Mouse (Mus musculus): ENCODE measurements at regions not wholly inside any gene's neighbourhood (a gene's known extent, or its start where the extent isn't known, plus 50 kb on each side); places are given as distances from the start of the nearest gene placed in this dataset.

GRCm38 (mm10) chr4:70952671-70953070 is 417.9 kb upstream of the Megf9 start:
- WGBS = 34% methylated on average over 2 of the region's 2 CpGs
- TF ChIP-seq CTCF (IDR thresholded peaks at IDR 0.05; ENCODE audit: borderline replicate concordance, insufficient read depth, low read depth, low read length) (no peak), POLR2A (IDR thresholded peaks at IDR 0.05; ENCODE audit: borderline replicate concordance, insufficient read depth, low read length) (no peak)
- no peak overlapping the region for H3K27ac ChIP-seq (ENCODE audit: insufficient read depth, low read length)

GRCm38 (mm10) chr4:70940146-70940545 is 405.4 kb upstream of the Megf9 start:
- DNase-seq = no peak
- no peaks in the 10 kb centered on the region for H3K4me1 ChIP-seq (ENCODE audit: control insufficient read depth, insufficient read depth, low read length)
- WGBS = 90% methylated on average over 2 of the region's 2 CpGs
- no peak overlapping the region for H3K27ac ChIP-seq (ENCODE audit: insufficient read depth, low read length)
- no peak overlapping the region for H3K4me3 ChIP-seq (replicated peaks; ENCODE audit: insufficient read depth, low read depth, low read length)
- no peaks in the 10 kb centered on the region for H3K27me3 ChIP-seq (ENCODE audit: control insufficient read depth, insufficient read depth, low read length)
- TF ChIP-seq POLR2A (IDR thresholded peaks at IDR 0.05; ENCODE audit: borderline replicate concordance, insufficient read depth, low read length) = no peak
- TF ChIP-seq CTCF (IDR thresholded peaks at IDR 0.05; ENCODE audit: borderline replicate concordance, insufficient read depth, low read depth, low read length) = no peak

More at GRCm38 (mm10) chr4:70952671-70953070, 417.9 kb upstream of the Megf9 start:
- Histone ChIP-seq H3K27me3 (ENCODE audit: control insufficient read depth, insufficient read depth, low read length) (no peaks in the 10 kb centered on the region), H3K4me1 (ENCODE audit: control insufficient read depth, insufficient read depth, low read length) (peaks cover 5% of the 10 kb centered on the region; the same call in 1 of the 2 replicates), H3K4me3 (replicated peaks; ENCODE audit: insufficient read depth, low read depth, low read length) (no peak overlapping the region)
- peak; percentile 35 to 73 for DNase-seq

- no peak overlapping the region for H3K27ac ChIP-seq (ENCODE audit: insufficient read depth, low read length)
- TF ChIP-seq CTCF (IDR thresholded peaks at IDR 0.05; ENCODE audit: borderline replicate concordance, insufficient read depth, low read depth, low read length) (no peak), POLR2A (IDR thresholded peaks at IDR 0.05; ENCODE audit: borderline replicate concordance, insufficient read depth, low read length) (no peak)
These were observed 399.3 kb upstream of the Megf9 start for GRCm38 (mm10) chr4:70934140-70934539.

GRCm38 (mm10) chr4:70921972-70922692 is 387.3 kb upstream of the Megf9 start:
- WGBS = 71% methylated on average over 3 of the region's 3 CpGs
- H3K4me1 ChIP-seq (ENCODE audit: control insufficient read depth, insufficient read depth, low read length) = no peaks in the 10 kb centered on the region
- H3K27ac ChIP-seq (ENCODE audit: insufficient read depth, low read length) = no peak overlapping the region
- no peak overlapping the region for H3K4me3 ChIP-seq (replicated peaks; ENCODE audit: insufficient read depth, low read depth, low read length)
- no peak for DNase-seq
- H3K27me3 ChIP-seq (ENCODE audit: control insufficient read depth, insufficient read depth, low read length) = no peaks in the 10 kb centered on the region
- TF ChIP-seq POLR2A (IDR thresholded peaks at IDR 0.05; ENCODE audit: borderline replicate concordance, insufficient read depth, low read length) (no peak), CTCF (IDR thresholded peaks at IDR 0.05; ENCODE audit: borderline replicate concordance, insufficient read depth, low read depth, low read length) (no peak)

More at GRCm38 (mm10) chr4:70934140-70934539, 399.3 kb upstream of the Megf9 start:
- no peaks in the 10 kb centered on the region for H3K27me3 ChIP-seq (ENCODE audit: control insufficient read depth, insufficient read depth, low read length)
- H3K4me1 ChIP-seq (ENCODE audit: control insufficient read depth, insufficient read depth, low read length) = no peaks in the 10 kb centered on the region
- no peak for DNase-seq
- H3K4me3 ChIP-seq (replicated peaks; ENCODE audit: insufficient read depth, low read depth, low read length) = no peak overlapping the region

- no peaks in the 10 kb centered on the region for H3K4me1 ChIP-seq (ENCODE audit: control insufficient read depth, insufficient read depth, low read length)
- no peak for DNase-seq
- no peaks in the 10 kb centered on the region for H3K27me3 ChIP-seq (ENCODE audit: control insufficient read depth, insufficient read depth, low read length)
- H3K4me3 ChIP-seq (replicated peaks; ENCODE audit: insufficient read depth, low read depth, low read length) = no peak overlapping the region
- no peak overlapping the region for H3K27ac ChIP-seq (ENCODE audit: insufficient read depth, low read length)
- no peak for TF ChIP-seq POLR2A (IDR thresholded peaks at IDR 0.05; ENCODE audit: borderline replicate concordance, insufficient read depth, low read length)
- no peak for TF ChIP-seq CTCF (IDR thresholded peaks at IDR 0.05; ENCODE audit: borderline replicate concordance, insufficient read depth, low read depth, low read length)
These were observed 379.8 kb upstream of the Megf9 start for GRCm38 (mm10) chr4:70914566-70914965.

- 55% methylated on average over 3 of the region's 3 CpGs for WGBS
- TF ChIP-seq CTCF (IDR thresholded peaks at IDR 0.05; ENCODE audit: borderline replicate concordance, insufficient read depth, low read depth, low read length) (no peak), POLR2A (IDR thresholded peaks at IDR 0.05; ENCODE audit: borderline replicate concordance, insufficient read depth, low read length) (no peak)
- DNase-seq = no peak
These were observed 372.3 kb upstream of the Megf9 start for GRCm38 (mm10) chr4:70906771-70907749.

More at GRCm38 (mm10) chr4:70906771-70907749, 372.3 kb upstream of the Megf9 start:
- no peak overlapping the region for H3K4me3 ChIP-seq (replicated peaks; ENCODE audit: insufficient read depth, low read depth, low read length)
- H3K4me1 ChIP-seq (ENCODE audit: control insufficient read depth, insufficient read depth, low read length) = no peaks in the 10 kb centered on the region
- no peak overlapping the region for H3K27ac ChIP-seq (ENCODE audit: insufficient read depth, low read length)
- H3K27me3 ChIP-seq (ENCODE audit: control insufficient read depth, insufficient read depth, low read length) = no peaks in the 10 kb centered on the region

Data from cerebellum, adult 2 months (tissue).